Mouse (Mus musculus): ENCODE measurements around the gene 1700018F24Rik. TPM values are rescaled to one million over a fixed set of nuclear protein-coding genes. Genes with fewer than 3 reads are reported as not detected.
A peak's percentile ranks its signal among the peaks of the same experiment; 100 is the strongest.
"Not testable (repeated sequence)": the region's sequence is repeated elsewhere in the genome, so short reads cannot be mapped to it uniquely, and the experiment has no call there.

Gene 1700018F24Rik
- polyA plus RNA-seq, 1 experiment: not detected

- DNase-seq: peak; percentile 51 to 64
- no peak for TF ChIP-seq POLR2A (IDR thresholded peaks at IDR 0.05; ENCODE audit: borderline replicate concordance, insufficient read depth, low read length)
- TF ChIP-seq CTCF (IDR thresholded peaks at IDR 0.05; ENCODE audit: borderline replicate concordance, insufficient read depth, low read depth, low read length): peak; percentile 77
- 2% methylated on average over 5 of the region's 5 CpGs for WGBS
- no peaks in the 10 kb centered on the region for H3K27me3 ChIP-seq (ENCODE audit: control insufficient read depth, insufficient read depth, low read length)
- H3K4me1 ChIP-seq (ENCODE audit: control insufficient read depth, insufficient read depth, low read length): no peaks in the 10 kb centered on the region
- no peak overlapping the region for H3K27ac ChIP-seq (ENCODE audit: insufficient read depth, low read length)
- H3K4me3 ChIP-seq (replicated peaks; ENCODE audit: insufficient read depth, low read depth, low read length): no peak overlapping the region
These were observed 26.9 kb downstream of the 1700018F24Rik start for GRCm38 (mm10) chr5:145069707-145070106.

DNA sequence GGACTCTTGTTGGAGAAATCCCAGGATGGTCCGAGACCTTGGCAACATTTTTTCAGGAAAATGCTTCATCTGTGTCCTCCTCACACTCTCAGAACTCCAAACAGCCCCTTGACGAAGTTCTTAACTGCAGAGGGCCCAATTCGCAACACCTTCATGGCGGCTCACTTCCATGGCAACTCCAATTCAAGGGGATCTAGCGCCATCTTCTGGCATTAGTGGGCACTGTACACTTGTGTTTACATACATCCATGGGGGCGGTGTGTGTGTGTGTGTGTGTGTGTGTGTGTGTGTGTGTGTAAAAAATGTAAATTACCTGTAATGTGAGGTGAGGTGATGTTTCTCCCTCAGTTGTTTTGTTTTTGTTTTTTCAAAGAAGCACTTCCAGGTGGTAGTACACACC, 28.6 kb downstream of the 1700018F24Rik start:
- no peak overlapping the region for H3K27ac ChIP-seq (ENCODE audit: insufficient read depth, low read length)
- no peaks in the 10 kb centered on the region for H3K4me1 ChIP-seq (ENCODE audit: control insufficient read depth, insufficient read depth, low read length)
- H3K27me3 ChIP-seq (ENCODE audit: control insufficient read depth, insufficient read depth, low read length): no peaks in the 10 kb centered on the region
- no peak for TF ChIP-seq CTCF (IDR thresholded peaks at IDR 0.05; ENCODE audit: borderline replicate concordance, insufficient read depth, low read depth, low read length)
- no peak for TF ChIP-seq POLR2A (IDR thresholded peaks at IDR 0.05; ENCODE audit: borderline replicate concordance, insufficient read depth, low read length)
- WGBS: 42% methylated on average over 6 of the region's 6 CpGs
- DNase-seq: no peak
- no peak overlapping the region for H3K4me3 ChIP-seq (replicated peaks; ENCODE audit: insufficient read depth, low read depth, low read length)

DNA sequence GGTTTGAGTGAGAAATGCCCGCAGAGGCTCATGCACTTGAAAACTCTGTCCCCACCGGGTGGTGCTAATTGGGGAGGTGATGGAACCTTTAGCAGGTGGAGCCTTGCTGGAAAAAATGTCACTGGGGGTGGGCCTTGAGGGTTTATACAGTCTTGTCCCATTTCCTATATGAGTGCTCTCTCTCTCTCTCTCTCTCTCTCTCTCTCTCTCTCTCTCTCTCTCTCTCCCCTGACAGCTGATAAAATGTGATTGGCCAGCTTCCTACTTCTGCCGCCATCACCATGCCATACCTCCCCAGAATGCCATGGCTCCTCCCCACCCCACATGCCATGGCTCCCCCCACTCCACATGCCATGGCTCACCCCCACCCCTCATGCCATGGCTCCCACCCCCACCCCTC, 32.3 kb downstream of the 1700018F24Rik start:
- no peaks in the 10 kb centered on the region for H3K4me1 ChIP-seq (ENCODE audit: control insufficient read depth, insufficient read depth, low read length)
- TF ChIP-seq POLR2A (IDR thresholded peaks at IDR 0.05; ENCODE audit: borderline replicate concordance, insufficient read depth, low read length) (no peak), CTCF (IDR thresholded peaks at IDR 0.05; ENCODE audit: borderline replicate concordance, insufficient read depth, low read depth, low read length) (no peak)
- H3K4me3 ChIP-seq (replicated peaks; ENCODE audit: insufficient read depth, low read depth, low read length): no peak overlapping the region
- no peak overlapping the region for H3K27ac ChIP-seq (ENCODE audit: insufficient read depth, low read length)
- H3K27me3 ChIP-seq (ENCODE audit: control insufficient read depth, insufficient read depth, low read length): no peaks in the 10 kb centered on the region
- 59% methylated on average over 3 of the region's 3 CpGs for WGBS
- no peak for DNase-seq

DNA sequence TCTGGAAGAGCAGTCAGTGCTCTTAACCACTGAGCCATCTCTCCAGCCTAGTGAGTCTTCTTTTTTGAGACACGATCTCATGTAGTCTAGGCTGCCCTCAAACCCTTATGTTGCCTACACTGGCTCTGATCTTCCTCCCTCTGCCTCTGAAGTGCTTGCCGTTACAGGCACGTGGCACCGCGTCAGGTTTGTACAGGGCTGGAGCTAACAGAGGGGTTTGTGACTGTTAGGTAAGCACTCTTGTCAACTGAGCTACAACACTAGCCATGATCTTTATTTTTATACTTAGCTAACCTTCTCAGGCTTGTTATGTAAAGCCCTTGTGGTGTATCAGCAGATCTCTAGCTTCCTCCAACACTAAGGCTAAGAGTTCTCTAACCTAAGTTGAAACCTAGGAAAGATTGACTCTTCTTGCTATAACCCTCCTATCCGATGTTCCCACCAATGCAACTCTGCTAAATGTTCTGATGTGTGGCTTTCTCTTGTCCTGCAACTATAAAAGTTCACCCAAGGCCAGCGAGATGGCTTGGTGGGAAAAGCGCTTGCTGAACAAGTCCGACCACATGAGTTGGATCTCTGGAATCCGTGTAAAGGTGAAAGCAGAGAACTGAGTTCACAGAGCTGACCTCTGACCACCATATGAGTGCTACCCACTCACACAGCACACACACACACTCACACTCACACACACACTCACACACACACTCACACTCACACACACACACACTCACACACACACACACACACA, 39.2 kb downstream of the 1700018F24Rik start:
- H3K4me1 ChIP-seq (ENCODE audit: control insufficient read depth, insufficient read depth, low read length): no peaks in the 10 kb centered on the region; the same call in 1 of the 2 replicates
- 90% methylated on average over 10 of the region's 10 CpGs for WGBS
- TF ChIP-seq POLR2A (IDR thresholded peaks at IDR 0.05; ENCODE audit: borderline replicate concordance, insufficient read depth, low read length) (no peak), CTCF (IDR thresholded peaks at IDR 0.05; ENCODE audit: borderline replicate concordance, insufficient read depth, low read depth, low read length) (no peak)
- H3K27me3 ChIP-seq (ENCODE audit: control insufficient read depth, insufficient read depth, low read length): no peaks in the 10 kb centered on the region
- H3K4me3 ChIP-seq (replicated peaks; ENCODE audit: insufficient read depth, low read depth, low read length): no peak overlapping the region
- no peak for DNase-seq
- H3K27ac ChIP-seq (ENCODE audit: insufficient read depth, low read length): no peak overlapping the region

- WGBS: 36% methylated on average over 6 of the region's 6 CpGs
- H3K27ac ChIP-seq (ENCODE audit: insufficient read depth, low read length): 0 out of 2 replicates have a peak overlapping the region, but pooled peaks have one; percentile 29
- not testable (repeated sequence) for H3K27me3 ChIP-seq (ENCODE audit: control insufficient read depth, insufficient read depth, low read length)
These were observed 40.4 kb downstream of the 1700018F24Rik start for GRCm38 (mm10) chr5:145083201-145083600.

DNA sequence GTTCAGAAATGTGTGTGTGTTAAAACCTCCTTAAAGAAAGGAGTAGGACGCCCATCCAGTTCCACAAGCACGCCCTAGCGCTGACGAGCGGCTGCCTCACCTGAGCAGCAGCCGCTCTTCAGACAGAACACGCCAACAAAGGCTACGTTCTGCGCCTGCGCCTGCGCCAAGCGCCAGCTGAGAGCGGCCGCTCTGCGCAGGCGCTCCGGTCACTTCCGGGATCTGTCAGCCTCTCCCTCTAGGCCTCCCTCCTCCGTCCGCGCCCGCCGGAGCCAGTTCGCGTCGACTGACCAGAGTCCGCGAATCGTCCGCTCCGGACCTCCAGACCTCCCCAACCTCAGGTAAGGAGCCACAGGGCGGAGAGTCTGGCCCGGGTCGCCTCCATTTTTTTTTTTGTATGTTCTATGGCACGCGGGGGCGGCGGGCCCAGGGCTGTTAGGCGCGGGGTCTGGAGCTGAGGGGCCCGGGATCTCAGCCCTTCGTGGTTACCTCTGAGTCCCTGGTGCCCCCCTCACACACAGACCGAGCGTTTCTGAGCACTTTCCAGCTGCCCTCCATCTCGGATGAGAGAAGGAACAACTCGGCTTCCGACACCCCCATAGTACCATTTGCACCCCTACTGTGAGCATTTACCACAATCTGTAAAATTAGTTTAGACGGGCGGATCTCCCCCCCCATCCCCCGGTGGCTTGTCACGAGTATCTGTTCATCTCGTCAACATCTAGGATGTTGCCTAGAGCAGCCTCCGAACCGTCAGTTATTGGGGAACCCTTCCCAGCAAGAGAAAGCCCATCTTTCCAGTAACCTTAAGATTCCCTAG, 41.1 kb downstream of the 1700018F24Rik start, which contains the start of the genes Arpc1a and Kpna7:
TSS of gene Arpc1a (plus strand) at position 199 of the 820 bp plus-strand sequence.
TSS of gene Kpna7 (minus strand) at position 399 of the 820 bp plus-strand sequence.
- Histone ChIP-seq H3K4me1 (ENCODE audit: control insufficient read depth, insufficient read depth, low read length) (no peaks in the 10 kb centered on the region; the same call in 1 of the 2 replicates), H3K27ac (ENCODE audit: insufficient read depth, low read length) (peak within 1 kb of the TSS; percentile 45), H3K4me3 (replicated peaks; ENCODE audit: insufficient read depth, low read depth, low read length) (peak within 1 kb of the TSS; percentile 66), H3K27me3 (ENCODE audit: control insufficient read depth, insufficient read depth, low read length) (no peaks in the 10 kb centered on the region)
- WGBS: under 1% methylated on average over 54 of the region's 54 CpGs
- TF ChIP-seq CTCF (IDR thresholded peaks at IDR 0.05; ENCODE audit: borderline replicate concordance, insufficient read depth, low read depth, low read length): no peak
- peak; percentile 77 for TF ChIP-seq POLR2A (IDR thresholded peaks at IDR 0.05; ENCODE audit: borderline replicate concordance, insufficient read depth, low read length)
- DNase-seq: peak; percentile 91 to 95

More at GRCm38 (mm10) chr5:145083201-145083600, 40.4 kb downstream of the 1700018F24Rik start:
- peak overlapping the region; percentile 44 for H3K4me3 ChIP-seq (replicated peaks; ENCODE audit: insufficient read depth, low read depth, low read length)
- DNase-seq: peak in 1 of 2 experiments; percentile 10
- H3K4me1 ChIP-seq (ENCODE audit: control insufficient read depth, insufficient read depth, low read length): not testable (repeated sequence)

DNA sequence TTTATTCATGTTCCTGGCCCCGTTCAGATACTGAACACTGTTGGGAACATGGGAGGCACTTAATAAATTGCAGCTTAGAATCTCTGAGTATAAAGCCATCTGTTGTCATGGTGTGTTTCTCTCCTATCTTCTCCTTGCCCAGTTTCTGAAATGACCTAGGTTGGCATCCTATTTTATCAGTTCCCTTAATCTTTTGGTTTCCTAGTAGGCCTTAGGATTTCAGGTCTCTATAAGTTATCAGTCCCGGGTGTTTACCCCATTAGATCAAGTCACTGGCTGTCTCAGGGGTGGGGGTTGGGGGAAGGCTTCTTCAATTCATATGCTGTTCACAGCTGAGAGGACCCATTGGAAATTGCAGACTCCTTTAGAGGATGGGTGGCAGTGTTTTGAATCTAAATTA, 42.0 kb downstream of the 1700018F24Rik start:
- no peak overlapping the region for H3K27ac ChIP-seq (ENCODE audit: insufficient read depth, low read length)
- H3K27me3 ChIP-seq (ENCODE audit: control insufficient read depth, insufficient read depth, low read length): no peaks in the 10 kb centered on the region
- TF ChIP-seq POLR2A (IDR thresholded peaks at IDR 0.05; ENCODE audit: borderline replicate concordance, insufficient read depth, low read length): no peak
- TF ChIP-seq CTCF (IDR thresholded peaks at IDR 0.05; ENCODE audit: borderline replicate concordance, insufficient read depth, low read depth, low read length): no peak
- peak overlapping the region; percentile 23 for H3K4me3 ChIP-seq (replicated peaks; ENCODE audit: insufficient read depth, low read depth, low read length)
- peaks cover 3% of the 10 kb centered on the region; the same call in 1 of the 2 replicates for H3K4me1 ChIP-seq (ENCODE audit: control insufficient read depth, insufficient read depth, low read length)
- 43% methylated on average over 2 of the region's 2 CpGs for WGBS
- DNase-seq: no peak
